Mouse (Mus musculus): ENCODE measurements around the gene Ap1g2. TPM values are rescaled to one million over a fixed set of nuclear protein-coding genes. Genes with fewer than 3 reads are reported as not detected.

Gene Ap1g2
- polyA plus RNA-seq, 1 experiment = 14.7 TPM

GRCm38 (mm10) chr14:55054191-55054749 lies 52.1 kb downstream of the Ap1g2 start:
- H3K4me1 ChIP-seq (ENCODE audit: control insufficient read depth, insufficient read depth, low read length) = peaks cover 7% of the 10 kb centered on the region
- peak overlapping the region; percentile 43 for H3K4me3 ChIP-seq (ENCODE audit: insufficient read depth, low read length)
- no peak for TF ChIP-seq CTCF (IDR thresholded peaks at IDR 0.05; ENCODE audit: extremely low read depth, insufficient read depth, low read length)
- TF ChIP-seq POLR2A (IDR thresholded peaks at IDR 0.05; ENCODE audit: extremely low read depth, insufficient read depth, low read length) = 0 out of 2 replicates have a peak, but pooled peaks have one; percentile 26
- H3K27ac ChIP-seq (ENCODE audit: insufficient read depth, low read length) = peak overlapping the region; percentile 95

- peak overlapping the region; percentile 43 for H3K4me3 ChIP-seq (ENCODE audit: insufficient read depth, low read length)
- peaks cover 7% of the 10 kb centered on the region for H3K4me1 ChIP-seq (ENCODE audit: control insufficient read depth, insufficient read depth, low read length)
- H3K27ac ChIP-seq (ENCODE audit: insufficient read depth, low read length) = peak overlapping the region; percentile 95
- TF ChIP-seq CTCF (IDR thresholded peaks at IDR 0.05; ENCODE audit: extremely low read depth, insufficient read depth, low read length) (no peak), POLR2A (IDR thresholded peaks at IDR 0.05; ENCODE audit: extremely low read depth, insufficient read depth, low read length) (0 out of 2 replicates have a peak, but pooled peaks have one; percentile 31)
Measured at GRCm38 (mm10) chr14:55053708-55054190, 52.6 kb downstream of the Ap1g2 start.

GRCm38 (mm10) chr14:55053050-55053449 lies 53.3 kb downstream of the Ap1g2 start:
- no peak for TF ChIP-seq CTCF (IDR thresholded peaks at IDR 0.05; ENCODE audit: extremely low read depth, insufficient read depth, low read length)
- TF ChIP-seq POLR2A (IDR thresholded peaks at IDR 0.05; ENCODE audit: extremely low read depth, insufficient read depth, low read length) = no peak
- no peak overlapping the region for H3K27ac ChIP-seq (ENCODE audit: insufficient read depth, low read length)
- H3K4me3 ChIP-seq (ENCODE audit: insufficient read depth, low read length) = peak overlapping the region; percentile 43; the same call in 1 of the 2 replicates
- peaks cover 7% of the 10 kb centered on the region for H3K4me1 ChIP-seq (ENCODE audit: control insufficient read depth, insufficient read depth, low read length)

DNA sequence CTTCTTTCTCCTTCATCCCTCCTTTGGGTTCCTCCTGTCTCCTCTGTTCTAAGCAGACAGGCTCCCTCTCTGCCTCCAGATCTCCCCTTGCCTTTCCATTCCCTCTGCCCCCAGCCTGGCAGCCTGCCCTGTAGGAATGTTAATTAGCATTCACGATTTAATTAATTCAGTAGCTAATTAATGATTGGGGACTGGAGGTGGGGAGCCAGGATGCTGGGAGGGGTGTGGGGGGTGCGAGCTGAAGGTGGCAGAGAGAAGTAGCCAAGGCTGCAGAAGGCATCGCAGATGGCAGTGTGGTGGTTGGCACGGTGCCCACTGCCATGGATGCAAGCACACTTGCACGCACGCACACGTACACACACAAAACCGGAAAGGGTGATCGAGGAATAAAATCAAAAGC lies 53.9 kb downstream of the Ap1g2 start:
- TF ChIP-seq POLR2A (IDR thresholded peaks at IDR 0.05; ENCODE audit: extremely low read depth, insufficient read depth, low read length) = no peak
- no peak for TF ChIP-seq CTCF (IDR thresholded peaks at IDR 0.05; ENCODE audit: extremely low read depth, insufficient read depth, low read length)
- 0 out of 2 replicates have a peak overlapping the region, but pooled peaks have one; percentile 5 for H3K27ac ChIP-seq (ENCODE audit: insufficient read depth, low read length)
- H3K4me1 ChIP-seq (ENCODE audit: control insufficient read depth, insufficient read depth, low read length) = peaks cover 7% of the 10 kb centered on the region
- H3K4me3 ChIP-seq (ENCODE audit: insufficient read depth, low read length) = no peak overlapping the region

Other genes with a start within 250 kb of the Ap1g2 start
- gene Homez, start 235.6 kb downstream of the Ap1g2 start, polyA plus RNA-seq (2012; rRNA removed) = 9.6 TPM in 2 replicates
- 15.7 and 16.1 TPM in 2 replicates for gene Ppp1r3e, start 229.0 kb downstream of the Ap1g2 start, polyA plus RNA-seq (2012; rRNA removed)
- 109 and 115 TPM in 2 replicates for gene Bcl2l2, start 223.2 kb downstream of the Ap1g2 start, polyA plus RNA-seq (2012; rRNA removed)
- 0.15 and 0.50 TPM in 2 replicates for gene Gm20521, start 223.2 kb downstream of the Ap1g2 start, polyA plus RNA-seq (2012; rRNA removed)
- gene Pabpn1, start 214.1 kb downstream of the Ap1g2 start, polyA plus RNA-seq (2012; rRNA removed) = 414 and 456 TPM in 2 replicates
- gene Slc22a17, start 193.5 kb downstream of the Ap1g2 start, polyA plus RNA-seq (2012; rRNA removed) = 776 and 795 TPM in 2 replicates
- 7.5 and 8.2 TPM in 2 replicates for gene Efs, start 180.5 kb downstream of the Ap1g2 start, polyA plus RNA-seq (2012; rRNA removed)
- 0.13 and 0.17 TPM in 2 replicates for gene Il25, start 173.9 kb downstream of the Ap1g2 start, polyA plus RNA-seq (2012; rRNA removed)
- 136 and 169 TPM in 2 replicates for gene Cmtm5, start 170.3 kb downstream of the Ap1g2 start, polyA plus RNA-seq (2012; rRNA removed)
- 0.17 TPM in 1 of 2 replicates, not detected in the other for gene Myh6, start 139.7 kb downstream of the Ap1g2 start, polyA plus RNA-seq (2012; rRNA removed)
- gene Gm17428, start 129.7 kb downstream of the Ap1g2 start, polyA plus RNA-seq (2012; rRNA removed) = not detected in 2 replicates
- gene Myh7, start 112.0 kb downstream of the Ap1g2 start, polyA plus RNA-seq (2012; rRNA removed) = 29.0 and 34.8 TPM in 2 replicates
- 35.3 and 38.6 TPM in 2 replicates for gene Ngdn, start 91.1 kb downstream of the Ap1g2 start, polyA plus RNA-seq (2012; rRNA removed)
- 13.0 and 13.1 TPM in 2 replicates for gene Zfhx2, start 14.3 kb downstream of the Ap1g2 start, polyA plus RNA-seq (2012; rRNA removed)
- 13.8 and 14.5 TPM in 2 replicates for gene Thtpa, start 11.8 kb downstream of the Ap1g2 start, polyA plus RNA-seq (2012; rRNA removed)
- gene Jph4, start 10.3 kb upstream of the Ap1g2 start, polyA plus RNA-seq (2012; rRNA removed) = 244 and 247 TPM in 2 replicates
- gene Dhrs2, start 115.4 kb upstream of the Ap1g2 start, polyA plus RNA-seq (2012; rRNA removed) = 0.13 TPM in 1 of 2 replicates, not detected in the other